Mouse (Mus musculus) adrenal gland, adult (tissue): ENCODE results near the gene Chchd3.

ENCODE experiments used
- DNase-seq, 2 experiments: peaks; one replicate each; pipeline ENCODE4 v3.0.0; 2022 to 2023; ENCODE audit warnings: low spot score in 1 of 2; ENCODE audit not compliant: inconsistent age in 2 of 2

Chchd3 gene

DNA sequence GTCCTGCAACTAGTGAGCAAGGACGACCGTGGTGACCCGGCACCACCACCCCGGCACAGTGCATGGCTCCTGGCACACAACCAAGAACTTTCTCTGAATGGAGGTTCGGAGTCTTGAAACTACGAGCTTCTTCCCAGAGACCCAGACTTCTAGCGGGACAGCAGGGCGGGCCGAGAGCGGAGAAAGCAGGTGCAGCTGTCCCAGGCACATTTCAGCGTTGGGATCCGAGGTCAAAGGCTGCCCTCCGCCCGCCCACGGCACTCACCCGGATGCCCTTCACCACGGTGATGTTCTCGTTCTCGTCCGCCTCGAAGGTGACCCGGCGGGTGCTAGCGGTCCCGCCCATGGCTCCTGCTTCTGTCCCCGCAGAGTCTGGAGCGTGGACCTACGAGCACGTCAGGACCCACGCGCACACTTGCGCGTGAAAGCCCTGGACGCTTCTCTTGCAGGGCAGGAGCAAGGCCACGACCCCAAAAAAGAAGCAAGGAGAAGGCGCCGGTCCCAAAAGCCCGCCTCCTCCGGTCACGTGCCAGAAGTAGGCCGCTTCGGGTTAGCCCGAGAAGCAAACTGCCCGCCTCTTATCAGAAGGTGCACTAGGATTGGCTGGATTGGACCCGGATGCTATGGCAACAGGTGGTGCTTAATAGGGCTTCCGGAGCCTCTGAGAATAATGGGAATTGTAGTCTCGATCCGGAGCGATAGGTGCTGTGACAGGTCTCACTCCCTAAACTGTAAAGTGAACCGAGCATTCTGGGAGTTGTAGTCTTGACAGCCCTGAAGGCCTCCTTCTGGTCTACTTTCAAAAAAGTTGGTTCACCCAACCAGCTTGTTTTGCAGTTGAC is at the start of gene Chchd3:
TSS of gene Chchd3 (minus strand) at position 526 of the 842 bp plus-strand sequence.
- peak; percentile 97 to 99 for DNase-seq

DNA sequence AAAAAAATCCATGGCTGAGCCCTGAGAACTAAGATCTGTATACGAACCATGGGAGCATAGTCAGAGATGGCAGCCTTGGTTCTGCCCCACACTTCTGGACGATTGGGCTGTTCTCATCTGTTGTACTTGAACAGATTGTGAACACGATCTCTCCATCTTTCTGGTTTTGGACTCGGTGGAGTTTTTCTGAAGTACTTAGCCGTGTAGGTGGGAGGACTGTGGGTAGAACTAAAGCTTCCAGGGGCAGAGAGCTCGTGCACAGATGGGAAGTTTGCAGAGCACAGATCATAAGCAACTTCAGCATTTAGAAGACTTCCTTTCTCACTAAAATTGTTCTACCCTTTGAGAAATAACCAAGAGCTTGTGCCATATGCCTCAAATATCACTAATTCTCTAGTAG is 44.6 kb upstream of the Chchd3 start:
- DNase-seq = no peak

DNA sequence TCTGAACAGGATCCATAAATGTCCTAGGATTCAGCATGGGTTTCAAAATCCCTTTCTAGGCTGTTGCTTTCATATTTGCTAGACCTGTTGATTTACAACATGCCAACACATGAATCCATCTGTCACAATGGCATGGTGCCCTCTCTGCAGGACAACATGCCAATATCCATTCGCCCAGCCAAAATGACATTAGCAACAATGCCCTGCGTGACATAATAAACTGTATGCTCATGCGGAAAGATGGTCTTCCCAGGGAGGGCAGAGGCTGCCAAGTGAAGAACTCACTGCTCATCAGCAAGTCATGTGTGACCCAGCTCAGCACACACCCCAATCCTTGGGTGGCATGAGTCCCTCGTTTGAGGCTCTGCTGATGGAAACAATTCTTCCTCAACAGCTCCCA is 38.8 kb upstream of the Chchd3 start:
- no peak for DNase-seq

DNA sequence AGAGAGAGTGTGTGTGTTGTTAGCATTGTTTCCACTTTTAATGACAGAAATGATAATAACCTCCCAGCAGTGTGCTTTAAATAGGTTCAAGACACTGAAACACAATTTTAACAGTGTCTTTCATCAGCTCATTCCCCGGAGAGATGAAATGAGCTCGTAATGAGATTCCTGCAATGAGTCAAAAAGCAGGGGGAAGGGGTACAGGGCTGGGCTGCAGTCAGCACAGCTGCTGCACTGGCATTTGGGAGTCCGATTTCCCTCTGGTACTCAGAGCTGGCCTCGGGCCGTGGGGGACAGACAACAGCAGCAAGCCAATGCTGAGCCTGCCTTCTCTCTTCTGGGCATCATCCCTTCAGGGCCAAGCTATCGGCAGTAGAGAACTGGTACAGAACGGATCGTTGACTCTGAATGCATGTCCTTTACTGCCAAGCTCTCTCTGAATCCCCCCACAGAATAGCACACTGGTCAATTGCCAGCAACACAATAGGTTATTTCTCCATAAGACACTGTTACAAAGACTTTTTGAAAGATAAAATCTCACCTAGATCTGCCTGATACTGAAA is 34.7 kb upstream of the Chchd3 start:
- no peak for DNase-seq

DNA sequence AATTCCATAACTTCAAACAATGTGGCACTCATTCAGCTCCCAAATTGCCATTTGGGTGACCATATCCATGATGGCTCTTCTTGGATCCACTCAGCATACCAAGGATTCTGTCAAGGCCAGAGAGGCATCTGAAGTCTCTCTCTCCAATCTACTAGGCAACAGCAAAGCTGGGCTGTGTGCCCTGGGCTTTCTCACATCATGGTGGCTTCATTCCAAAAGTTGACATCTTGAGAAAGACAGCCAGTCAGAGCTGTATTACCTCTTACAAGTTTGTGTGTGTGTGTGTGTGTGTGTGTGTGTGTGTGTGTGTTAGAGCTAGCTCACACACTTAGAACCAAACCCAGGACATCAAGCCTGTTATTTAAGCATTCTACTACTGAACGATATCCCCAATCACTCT is 20.1 kb upstream of the Chchd3 start:
- DNase-seq = no peak

DNA sequence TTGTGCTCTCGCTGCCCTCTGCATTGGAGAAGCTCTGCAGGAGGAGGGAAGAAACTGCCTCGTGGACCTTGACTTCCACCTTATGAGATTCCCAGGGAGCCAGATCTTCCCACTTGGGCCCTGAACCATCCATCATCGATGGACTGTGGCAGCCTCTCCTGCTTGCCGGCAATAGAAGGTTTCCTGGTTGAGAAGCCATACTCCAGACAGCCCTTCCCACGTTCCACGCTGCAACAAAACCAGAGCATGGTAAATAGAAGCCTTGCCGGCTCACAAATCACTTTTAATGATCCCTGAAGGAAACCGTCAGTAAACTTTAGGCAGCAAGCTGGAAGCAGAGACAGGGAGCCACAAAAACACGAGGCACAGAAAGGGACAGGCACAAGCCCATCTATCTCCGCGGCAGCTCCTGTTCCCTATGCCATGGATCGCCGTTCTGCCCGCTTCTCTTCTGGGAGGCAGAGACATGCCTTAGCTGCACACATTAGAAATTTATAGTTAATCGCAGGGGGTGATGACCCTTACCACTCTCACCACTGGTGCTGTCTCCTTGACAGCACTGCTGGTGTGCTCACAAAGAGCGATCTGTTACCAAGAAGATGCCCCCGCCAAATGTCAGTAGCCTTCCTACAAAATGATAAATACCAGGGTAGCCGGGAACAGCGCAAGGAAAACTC is 18.3 kb upstream of the Chchd3 start:
- DNase-seq = peak in 1 of 2 experiments; percentile 35

DNA sequence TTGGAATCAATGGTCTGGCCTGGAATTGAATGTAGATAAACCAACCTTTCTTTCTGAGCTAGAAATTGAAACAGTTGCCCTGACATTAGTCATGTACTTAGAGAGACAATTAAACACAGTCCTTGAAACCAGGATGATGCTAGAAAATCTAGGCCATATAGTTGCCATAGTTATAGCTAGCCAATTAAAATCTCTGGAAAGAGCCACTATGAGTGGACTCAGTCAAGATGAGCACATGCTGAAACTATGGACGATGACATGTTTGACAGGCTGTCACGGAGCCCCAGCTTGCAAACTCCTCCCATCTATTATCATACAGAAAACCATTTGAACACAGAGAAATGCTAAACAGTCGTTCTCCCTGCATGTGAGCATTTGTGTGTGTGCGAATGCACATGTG is 6.4 kb upstream of the Chchd3 start:
- DNase-seq = no peak

DNA sequence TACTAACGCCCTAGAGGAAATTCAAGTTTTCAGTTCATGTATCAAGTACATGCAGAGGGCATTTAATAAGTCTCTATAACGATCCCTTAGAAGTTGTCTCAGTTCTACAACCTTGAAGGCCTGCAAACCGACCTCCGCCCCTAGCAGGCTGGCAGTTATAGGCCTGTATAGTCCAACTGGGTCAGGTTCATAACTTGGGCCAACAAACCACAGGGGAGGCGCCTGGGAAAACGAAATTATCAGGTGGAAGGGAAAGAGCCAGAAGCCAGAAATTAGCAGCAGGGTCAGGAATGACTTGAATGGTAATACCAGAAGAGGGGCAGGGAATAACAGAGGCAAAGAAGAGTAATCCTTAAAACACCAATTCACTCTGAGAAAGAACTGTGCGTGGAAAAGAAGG is 784 bp downstream of the Chchd3 start:
- peak; percentile 34 to 79 for DNase-seq

DNA sequence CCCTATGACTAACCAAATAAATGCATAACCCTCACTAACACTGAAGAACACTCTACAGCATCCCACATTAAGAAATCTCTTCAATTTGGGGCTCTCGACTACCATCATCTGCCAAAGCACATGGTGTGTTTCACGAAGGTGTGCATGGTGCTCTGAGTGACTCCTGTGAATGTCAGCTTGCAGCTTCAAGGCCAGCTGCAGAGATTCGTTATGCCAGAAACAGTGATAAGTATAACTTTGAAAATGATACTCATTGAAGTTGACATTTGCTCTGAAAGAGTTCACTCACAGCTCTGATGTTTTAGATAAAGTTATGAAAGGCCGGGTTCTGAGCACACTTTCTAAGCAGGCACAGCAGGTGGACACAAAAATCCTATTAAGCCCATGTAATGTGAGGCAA is 3.7 kb downstream of the Chchd3 start:
- DNase-seq = peak; percentile 22 to 72

DNA sequence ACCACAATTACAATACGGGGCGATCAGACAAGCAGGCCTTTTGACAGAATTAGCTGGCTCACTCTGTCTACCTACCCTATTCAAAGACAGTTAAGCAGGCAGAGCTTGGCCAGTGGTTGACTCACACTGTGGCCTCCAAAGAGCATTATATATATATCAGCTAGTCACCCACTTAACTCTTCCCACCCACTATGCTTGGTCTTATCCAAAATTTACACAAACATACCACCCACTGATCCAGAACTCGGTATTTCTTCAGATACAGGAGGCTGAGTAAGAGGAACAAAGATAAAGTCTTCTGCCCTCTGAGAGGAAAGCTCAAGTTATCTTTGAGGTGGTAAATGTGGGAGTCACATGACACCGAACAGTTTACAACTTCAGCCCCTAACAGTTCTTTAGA is 4.4 kb downstream of the Chchd3 start:
- DNase-seq = no peak

DNA sequence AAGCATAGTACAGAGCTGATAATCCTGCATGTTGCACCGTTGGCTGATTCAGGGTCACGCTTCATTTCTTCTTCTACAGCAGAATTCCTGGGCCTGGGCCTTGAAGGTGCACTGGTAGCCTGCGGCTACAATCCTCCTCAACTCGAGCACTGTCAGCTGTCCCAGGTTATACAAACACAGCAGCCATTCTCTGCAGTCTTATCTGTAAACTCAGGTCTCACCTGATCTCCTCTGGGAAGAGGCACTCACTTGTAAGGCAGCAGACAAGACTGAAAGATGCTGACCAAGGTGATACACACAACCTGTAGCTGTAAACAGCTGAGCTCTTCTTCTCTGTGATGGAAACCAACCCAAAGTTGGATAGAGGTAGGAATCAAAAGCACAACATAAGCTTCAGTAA is 5.1 kb downstream of the Chchd3 start:
- DNase-seq = no peak

DNA sequence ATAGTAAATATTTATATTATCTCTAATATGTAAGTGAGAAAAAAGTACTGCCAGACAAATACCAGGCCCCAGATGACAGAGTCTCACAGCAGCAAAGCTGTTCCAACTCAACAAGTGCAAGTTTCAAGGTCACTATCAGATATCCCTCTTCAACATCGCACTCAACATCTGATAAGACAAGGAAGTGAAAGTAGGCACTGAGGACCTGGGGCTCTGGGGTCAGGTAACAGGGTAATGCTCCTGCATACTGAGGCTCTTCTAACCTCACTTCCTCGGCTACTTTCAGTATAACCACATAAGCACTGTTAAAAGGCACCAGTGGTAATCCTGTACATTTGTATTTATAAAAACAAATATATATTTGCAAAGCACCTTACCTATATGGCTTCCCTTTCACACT is 8.4 kb downstream of the Chchd3 start:
- peak in 1 of 2 experiments; percentile 42 for DNase-seq

DNA sequence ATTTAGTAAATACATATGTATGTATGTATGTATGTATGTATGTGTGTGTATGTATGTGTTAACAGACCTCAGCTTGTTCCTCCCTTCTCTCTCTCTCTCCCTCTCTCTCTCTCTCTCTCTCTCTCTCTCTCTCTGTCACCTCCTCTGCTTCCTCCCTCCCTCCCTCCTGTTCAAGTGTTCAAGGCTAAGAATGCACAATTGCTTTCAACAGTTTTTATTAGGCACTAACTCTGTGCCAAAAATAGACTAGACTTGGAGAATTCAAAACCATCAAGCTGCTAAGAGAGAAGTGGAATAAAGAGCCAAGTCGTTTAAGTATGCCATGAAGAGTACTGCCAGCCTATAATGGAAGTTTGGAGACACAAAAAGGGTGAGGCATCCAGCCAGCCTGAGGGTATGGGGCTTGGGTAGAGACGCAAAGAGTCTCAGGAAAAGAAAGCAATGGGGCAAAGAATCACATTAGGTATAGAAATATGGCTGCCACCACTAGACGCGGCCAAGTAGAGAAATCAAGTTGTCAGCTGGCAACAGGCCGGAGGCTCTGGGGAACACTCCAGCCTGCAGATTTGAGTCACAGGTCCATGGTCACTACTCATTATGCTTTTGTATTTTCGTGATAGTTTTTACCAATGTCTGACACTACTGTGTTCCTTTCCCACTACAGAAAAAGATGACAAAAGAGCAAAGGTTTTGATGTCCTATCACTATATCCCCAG is 10.2 kb downstream of the Chchd3 start:
- DNase-seq = peak in 1 of 2 experiments; percentile 66

DNA sequence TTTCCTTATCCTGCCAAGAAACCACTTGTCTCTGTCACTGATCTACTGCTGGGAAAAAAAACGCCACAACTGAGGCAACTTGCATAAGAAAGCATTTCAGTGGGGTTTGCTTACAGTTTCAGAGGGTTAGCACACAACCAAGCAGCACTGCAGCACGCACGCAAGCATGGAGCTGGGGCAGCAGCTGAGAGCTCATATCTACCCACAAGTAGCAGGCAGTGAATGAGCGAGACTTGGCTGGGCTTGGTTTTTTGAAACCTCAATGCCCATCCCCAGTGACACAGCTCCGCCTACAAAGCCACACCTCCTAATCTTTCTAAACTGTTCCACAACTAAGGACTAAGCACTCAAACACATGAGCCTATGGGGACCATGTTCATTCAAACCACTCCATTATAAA is 16.6 kb downstream of the Chchd3 start:
- DNase-seq = no peak

DNA sequence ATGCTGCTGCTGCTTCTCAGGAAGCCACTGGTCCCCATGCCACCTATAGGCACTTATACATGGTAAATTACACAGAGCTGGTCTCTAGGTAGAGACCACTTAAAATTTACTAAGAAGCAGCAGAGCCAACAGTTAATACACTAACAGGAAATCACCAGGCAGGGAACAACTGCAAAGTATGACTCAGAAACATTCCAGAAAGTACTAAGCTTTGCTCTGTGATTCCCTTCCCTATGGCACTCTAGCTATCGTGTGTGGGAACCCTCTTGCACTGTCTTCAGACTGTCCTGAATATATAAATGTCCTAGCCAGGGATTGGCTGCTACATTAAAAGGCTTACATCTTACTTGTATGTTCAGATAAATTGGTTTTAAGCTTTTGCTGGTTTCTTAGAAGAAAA is 17.2 kb downstream of the Chchd3 start:
- peak in 1 of 2 experiments; percentile 72 for DNase-seq

DNA sequence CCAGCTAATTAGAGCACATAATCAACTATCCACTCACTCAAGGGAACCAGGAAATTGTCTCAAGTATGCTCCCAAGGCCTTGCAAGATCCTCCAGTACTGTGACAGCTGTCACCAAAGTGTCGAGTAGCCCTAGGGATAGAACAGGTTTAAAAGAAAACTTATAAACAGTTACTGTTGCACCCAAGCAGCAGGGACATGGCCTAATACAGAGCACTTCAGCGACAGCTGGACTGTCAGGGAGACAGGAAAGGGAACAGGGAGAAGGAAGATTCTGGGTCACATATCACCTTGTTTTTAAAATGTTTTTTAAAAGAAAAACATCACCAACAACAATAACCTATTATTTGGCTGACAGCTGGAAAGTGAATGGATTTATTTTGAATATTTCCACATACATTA is 18.1 kb downstream of the Chchd3 start:
- DNase-seq = no peak

DNA sequence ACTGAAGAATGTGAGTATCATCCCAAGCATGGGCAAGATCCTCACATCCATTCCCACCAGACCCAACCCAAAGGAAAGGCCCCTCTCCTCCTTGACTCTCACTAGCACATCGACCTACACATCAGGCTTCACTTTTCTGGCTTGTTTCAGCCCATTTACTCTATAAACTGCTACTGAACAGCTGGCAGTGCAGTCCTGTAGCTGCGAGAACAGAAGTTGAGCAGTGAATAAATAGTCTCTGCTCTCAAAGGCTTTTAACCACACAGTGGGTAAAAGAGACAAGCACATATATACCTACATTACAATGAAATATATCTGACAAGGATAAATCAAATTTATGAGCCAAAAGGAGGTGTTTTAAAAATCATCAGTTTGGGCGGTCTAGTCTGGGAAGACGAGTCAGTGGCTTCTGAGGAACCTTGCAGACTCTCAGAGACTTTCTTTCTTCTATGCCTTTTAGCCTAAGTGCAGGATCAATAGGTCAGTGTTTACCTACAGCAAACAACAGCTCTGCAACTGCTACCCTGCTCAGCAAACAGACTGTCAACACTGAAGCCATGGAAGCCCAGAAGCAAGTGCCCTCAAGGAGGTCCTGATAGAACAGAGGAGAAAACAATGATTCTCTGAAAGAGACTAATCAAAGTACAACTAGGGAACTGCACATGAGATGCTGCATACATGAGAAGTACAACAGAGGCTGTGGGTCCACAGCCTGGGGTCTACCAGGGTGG is 19.5 kb downstream of the Chchd3 start:
- no peak for DNase-seq

DNA sequence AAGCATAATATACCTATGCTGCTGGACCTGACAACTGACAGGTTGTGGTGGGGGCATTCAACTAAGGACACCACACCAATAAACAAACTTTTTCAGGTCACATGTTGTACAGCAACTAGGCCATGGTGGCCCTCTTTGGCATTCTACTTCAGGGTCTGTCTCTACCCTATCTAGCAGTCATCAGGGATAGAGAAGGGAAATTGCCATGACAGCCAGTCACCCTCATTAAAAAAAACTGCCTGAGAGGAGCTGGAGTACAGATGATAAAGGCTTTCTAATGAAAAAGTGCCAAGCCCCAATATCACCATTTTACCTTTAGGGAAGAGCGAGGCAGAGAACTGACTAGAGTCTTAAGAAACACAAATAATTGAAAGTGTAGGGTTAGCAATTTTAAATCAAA is 27.5 kb downstream of the Chchd3 start:
- no peak for DNase-seq

DNA sequence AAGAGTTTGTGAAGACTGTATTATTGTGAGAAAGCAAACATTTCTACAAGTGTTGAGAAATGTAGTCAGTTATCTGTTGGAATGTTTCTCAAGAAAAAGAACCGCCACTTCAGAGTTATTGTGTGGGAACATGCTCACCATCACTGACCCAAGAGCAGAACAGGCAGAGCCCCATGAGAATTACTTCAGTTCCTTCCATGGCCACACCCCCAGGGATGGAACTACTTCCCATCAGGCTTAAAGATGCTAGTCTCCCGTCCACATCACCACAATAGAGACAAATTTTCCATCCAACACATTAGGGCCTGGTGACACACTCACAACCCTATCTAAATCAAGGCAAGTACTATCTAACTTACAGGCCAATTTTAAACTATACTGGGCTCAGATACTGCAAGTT is 28.4 kb downstream of the Chchd3 start:
- no peak for DNase-seq

DNA sequence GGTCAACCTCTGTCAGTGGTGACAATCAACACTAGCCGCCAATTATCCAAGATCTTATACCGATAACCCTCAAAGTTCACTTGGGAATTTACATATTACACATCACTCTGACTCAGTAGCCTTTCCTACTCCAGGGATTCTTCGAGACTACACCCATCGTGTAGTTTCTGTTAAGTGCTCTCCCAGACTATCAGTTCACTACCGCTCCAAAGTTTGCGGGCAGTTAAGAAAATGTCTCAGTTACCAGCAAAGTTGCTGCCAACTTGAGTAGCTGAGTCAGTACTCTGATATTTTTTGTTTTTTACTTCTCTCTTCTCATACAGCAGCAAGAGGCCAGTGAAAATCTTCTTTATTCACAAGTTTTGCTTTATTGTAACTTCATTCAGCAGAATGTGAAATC is 31.8 kb downstream of the Chchd3 start:
- no peak for DNase-seq

DNA sequence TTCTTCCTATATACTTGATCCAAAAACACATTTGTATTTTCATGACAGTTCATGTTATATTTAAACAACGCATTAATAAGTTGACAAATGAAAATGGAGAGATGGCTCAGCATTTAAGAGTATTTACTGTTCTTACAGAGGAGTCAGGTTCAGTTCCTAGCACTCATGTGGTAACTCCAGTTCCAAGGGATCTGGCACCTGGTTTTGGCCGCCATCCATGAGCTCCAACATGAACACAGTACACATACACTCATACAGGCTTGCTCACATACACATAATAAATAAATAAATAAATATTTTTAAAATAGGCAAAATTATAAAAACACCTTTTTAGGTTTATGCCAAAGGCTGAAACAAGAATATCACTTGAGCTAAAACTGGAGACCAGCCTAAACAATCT is 35.0 kb downstream of the Chchd3 start:
- no peak for DNase-seq
